Mouse (Mus musculus) adrenal gland, postnatal 36 days (tissue): ENCODE data around the gene March6. TPM values are rescaled to one million over a fixed set of nuclear protein-coding genes. Genes with fewer than 3 reads are reported as not detected.

ENCODE experiments used
- DNase-seq, 2 experiments: peaks; one replicate each; pipeline ENCODE4 v3.0.0; 2021; ENCODE audit warnings: mixed read lengths in 1 of 2
- total RNA-seq, 2 experiments: library from RNA; stranded (reverse); gene quantifications; 2 replicates each; pipeline ENCODE4 v1.2.3; 2021

The March6 gene
- total RNA-seq, 2 experiments from 2014 or later: 132 to 160 TPM

DNA sequence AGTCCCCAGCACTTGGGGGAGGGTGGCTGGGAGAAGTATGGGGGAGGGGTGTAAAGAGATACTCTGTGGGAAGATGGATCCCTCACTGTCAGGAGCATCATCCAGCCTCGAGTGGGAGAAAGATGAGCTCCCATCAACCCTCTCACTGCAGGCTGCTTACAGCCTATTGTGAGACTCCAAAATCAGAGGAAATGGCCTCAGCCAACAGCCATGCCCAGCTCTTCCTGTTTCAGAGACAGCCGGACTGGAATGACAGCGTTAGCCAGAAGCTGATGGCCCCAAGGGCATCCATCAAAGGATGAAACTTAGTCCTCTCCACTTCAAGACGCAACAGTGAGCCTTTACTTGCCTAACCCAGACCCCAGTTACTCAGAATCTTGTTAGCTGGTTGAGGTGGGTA, 115.7 kb downstream of the March6 start:
- DNase-seq: no peak

DNA sequence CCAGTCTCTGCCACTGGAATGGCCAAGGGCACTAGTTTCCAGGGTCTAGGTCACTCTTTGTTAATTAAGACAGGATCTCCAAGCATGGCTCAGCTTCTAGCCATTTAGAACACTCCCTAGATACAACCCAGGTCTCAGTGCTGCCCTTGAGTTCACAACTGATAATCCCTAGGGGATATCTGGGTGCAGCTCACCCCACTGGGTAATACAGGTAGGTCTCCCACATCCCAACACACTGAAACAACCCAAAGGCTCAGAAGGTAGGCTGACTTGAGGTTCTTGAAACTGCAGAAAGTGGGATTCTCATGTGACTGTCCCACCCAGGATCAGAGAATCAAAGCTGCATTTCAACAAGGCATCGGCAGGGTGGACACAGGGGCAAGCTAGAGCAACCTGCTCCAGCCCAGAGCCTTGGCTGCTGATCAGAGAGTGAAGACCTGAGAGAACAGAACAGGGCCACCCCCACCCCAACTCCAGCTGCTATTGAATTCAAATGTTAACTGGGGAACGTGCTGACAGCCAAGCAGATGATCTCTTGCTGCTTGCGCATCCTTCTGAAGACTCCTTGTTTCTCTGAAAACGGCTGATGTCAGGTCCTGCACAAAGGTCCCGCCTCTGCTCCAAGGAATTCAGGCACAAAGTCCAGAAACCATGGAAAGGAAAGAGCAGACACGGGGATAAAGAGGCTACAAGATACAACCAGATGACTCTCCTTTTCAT, 116.5 kb downstream of the March6 start:
- DNase-seq: no peak

DNA sequence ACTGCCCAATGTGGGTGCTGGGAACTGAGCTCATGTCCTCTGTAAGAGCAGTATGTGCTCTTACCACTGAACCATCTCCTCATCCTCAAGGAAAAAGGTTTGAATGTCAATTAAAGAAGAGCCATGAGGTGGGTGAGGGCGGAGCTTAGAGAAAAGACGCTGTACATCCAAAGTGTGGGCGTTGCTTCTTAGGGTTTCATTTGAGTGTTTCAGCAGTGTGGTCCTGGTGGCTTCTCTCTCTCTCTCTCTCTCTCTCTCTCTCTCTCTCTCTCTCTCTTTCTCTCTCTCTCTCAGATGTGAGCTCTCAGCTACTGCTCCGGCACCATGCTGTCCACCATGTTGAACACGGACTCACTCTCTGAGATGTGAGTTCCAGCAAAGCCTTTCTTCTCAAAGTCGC, 117.2 kb downstream of the March6 start:
- DNase-seq: no peak

DNA sequence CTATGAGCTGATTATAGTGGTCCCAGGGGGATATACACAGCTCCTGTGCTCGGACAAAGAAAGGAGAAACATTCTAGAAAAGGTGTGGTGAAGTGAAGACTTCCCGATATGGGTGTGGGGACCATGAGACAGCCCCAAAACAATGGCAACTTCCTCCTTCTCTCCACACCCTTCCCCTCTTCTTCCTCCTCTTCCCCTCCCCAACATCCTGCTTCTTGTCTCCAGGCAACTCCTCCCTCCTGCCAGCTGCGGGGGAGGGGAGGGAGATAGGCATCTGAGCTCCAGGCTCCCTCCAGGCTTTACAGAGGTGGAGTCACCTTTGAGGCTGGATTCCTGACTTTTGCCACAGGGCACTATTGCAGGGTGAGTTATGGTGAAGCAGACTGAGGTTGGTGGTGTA, 117.9 kb downstream of the March6 start:
- peak; percentile 8 to 49 for DNase-seq

DNA sequence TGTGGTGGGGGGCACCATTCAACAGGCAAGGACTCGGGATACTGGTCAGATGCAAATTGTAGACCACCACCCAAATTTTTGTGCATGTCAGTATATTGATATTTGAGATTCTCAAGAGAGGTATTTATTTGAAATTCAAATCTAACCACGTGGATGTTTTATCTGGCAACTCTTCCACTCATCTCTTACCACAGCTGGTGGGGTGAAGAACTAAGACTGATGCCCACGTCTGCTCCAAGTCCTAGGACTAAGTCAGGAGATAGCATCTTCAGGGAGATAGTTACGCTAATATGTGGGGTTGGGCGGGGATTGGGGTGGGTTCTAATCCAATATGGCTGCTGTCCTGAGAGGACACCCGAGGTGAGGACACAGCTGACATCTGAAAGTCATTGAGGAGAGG, 118.4 kb downstream of the March6 start:
- no peak for DNase-seq

DNA sequence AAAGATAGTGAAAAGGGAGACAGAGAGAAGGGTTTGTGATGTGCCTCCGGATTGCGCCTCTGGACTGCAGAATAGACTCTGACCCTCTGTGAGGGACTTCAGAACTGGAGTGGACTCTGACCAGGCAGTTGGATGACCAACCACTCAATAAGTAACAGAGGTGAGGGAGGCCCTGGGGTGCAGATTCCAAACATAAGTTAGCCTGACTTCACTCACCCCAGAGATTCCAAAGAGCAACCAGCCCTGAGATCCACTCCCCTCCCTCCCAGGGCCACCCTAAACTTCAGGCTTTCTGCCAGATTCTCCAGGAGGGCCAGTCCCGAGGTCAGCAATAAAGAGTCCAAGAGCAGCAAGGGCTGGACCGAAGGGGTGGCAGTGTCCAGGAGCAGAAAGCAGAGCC, 123.4 kb downstream of the March6 start:
- no peak for DNase-seq

DNA sequence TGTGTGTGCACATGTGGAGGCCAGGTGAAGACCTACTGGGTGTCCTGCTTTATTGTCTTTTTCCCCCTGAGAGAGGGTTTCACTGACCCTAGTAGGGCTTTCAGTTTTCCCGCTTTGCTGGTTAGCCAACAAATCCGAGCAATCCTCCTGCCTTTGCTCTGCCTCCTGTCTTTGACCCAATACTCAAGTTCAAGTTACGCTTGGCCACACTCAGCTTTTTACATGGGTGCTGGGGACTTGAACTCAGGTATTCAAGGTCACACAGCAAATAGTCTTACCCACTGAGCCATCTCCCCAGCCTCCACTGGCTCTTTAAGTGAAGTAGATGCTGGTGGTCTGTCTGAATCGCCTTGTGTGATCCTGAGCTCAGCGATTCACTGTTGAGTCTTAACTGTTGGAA, 124.0 kb downstream of the March6 start:
- no peak for DNase-seq

Other genes with a start within 250 kb of the March6 start
- gene Ankrd33b, start 163.3 kb downstream of the March6 start, total RNA-seq: 1 to 10 TPM; 1.2 TPM
- gene Ropn1l, start 77.3 kb downstream of the March6 start, total RNA-seq: 1 to 10 TPM; 2.5 to 3.7 TPM
- gene Cmbl, start 34.3 kb upstream of the March6 start, total RNA-seq: 100 to 1,000 TPM; 117 to 206 TPM
- gene Cct5, start 70.8 kb upstream of the March6 start, total RNA-seq: 100 to 1,000 TPM; 318 to 346 TPM
- gene Fam173b, start 70.8 kb upstream of the March6 start, total RNA-seq: 10 to 100 TPM; 22.4 to 25.2 TPM